In genomic region chr14:27589616-27590015, GRCm38 (mm10) we compare ENCODE assay signal across 10 mouse cellular contexts. TPM values are rescaled to one million over a fixed set of nuclear protein-coding genes. Genes with fewer than 3 reads are reported as not detected.
DNase-seq lines count a peak whose midpoint lies in the region; ATAC-seq and TF ChIP-seq lines count a peak whose summit lies in the region.
"Not testable (repeated sequence)": the region's sequence is repeated elsewhere in the genome, so short reads cannot be mapped to it uniquely, and the experiment has no call there.
"Had no signal": no experiment of that assay in that cellular context is flagged by ENCODE, and none has a peak within 500 bp of the region (broad histone marks: within the 10 kb centered on the region; RNA-seq: fewer than 3 reads in every experiment).

No protein-coding gene starts in this region.

- not testable (repeated sequence) for TF ChIP-seq EP300 in heart, adult 2 months (IDR thresholded peaks at IDR 0.05; ENCODE audit: insufficient read depth, low read depth, low read length)

- DNase-seq in ES-E14 (ENCODE audit: low read depth, low spot score): peak; percentile 21
- peak; percentile 56 to 62 for DNase-seq in adrenal gland, postnatal 36 days
- peak; percentile 27 to 46 for DNase-seq in cerebellum, postnatal 36 days
- not testable (repeated sequence) for DNase-seq in heart, adult 2 months
- peak; percentile 11 for DNase-seq in kidney, postnatal 14 days
- DNase-seq in limb, embryonic 14.5 days (ENCODE audit: low spot score): peak; percentile 12
- peak; percentile 30 for DNase-seq in neural tube, embryonic 11.5 days (ENCODE audit: low spot score)
- DNase-seq in thymus, postnatal 4 days: peak; percentile 12

- TF ChIP-seq POLR2A in heart, adult 2 months (IDR thresholded peaks at IDR 0.05; ENCODE audit: insufficient read depth, low read depth, low read length); limb, embryonic 14.5 days (IDR thresholded peaks at IDR 0.05; ENCODE audit: borderline replicate concordance, extremely low read depth, insufficient read depth, insufficient read length): not testable (repeated sequence)

- ATAC-seq in limb, embryonic 14.5 days (ENCODE audit: low FRiP score, low read depth); neural tube, embryonic 11.5 days (ENCODE audit: insufficient read depth, low FRiP score, low TSS enrichment): not testable (repeated sequence)

- H3K4me2 ChIP-seq in limb, embryonic 14.5 days (replicated peaks; ENCODE audit: low read depth, low read length, severe bottlenecking); neural tube, embryonic 11.5 days (ENCODE audit: low read depth): not testable (repeated sequence)

- H3K27ac ChIP-seq in ES-E14 (ENCODE audit: insufficient read depth, low read depth, low read length, poor library complexity, severe bottlenecking); heart, adult 2 months; limb, embryonic 14.5 days (replicated peaks; ENCODE audit: low read depth, low read length); neural tube, embryonic 11.5 days (ENCODE audit: low read depth, low read length): not testable (repeated sequence)

- H3K36me3 ChIP-seq in ES-E14 (ENCODE audit: control insufficient read depth, insufficient read depth, low read length, poor library complexity, severe bottlenecking); heart, adult 2 months (ENCODE audit: control insufficient read depth, insufficient read depth, low read length); limb, embryonic 14.5 days (ENCODE audit: control insufficient read depth, insufficient read depth, low read length); neural tube, embryonic 11.5 days (ENCODE audit: control insufficient read depth, insufficient read depth, low read length): not testable (repeated sequence)

- intact Hi-C loops in heart, adult 2 months (cut with DNase I): not testable (repeated sequence)

- not testable (repeated sequence) for H3K4me1 ChIP-seq in ES-E14 (ENCODE audit: control insufficient read depth in 2 of 2, insufficient read depth in 2 of 2, low read length in 2 of 2, poor library complexity in 1 of 2); heart, adult 2 months (ENCODE audit: control insufficient read depth, insufficient read depth, low read length); limb, embryonic 14.5 days (ENCODE audit: control insufficient read depth, insufficient read depth, low read length); neural tube, embryonic 11.5 days (ENCODE audit: control insufficient read depth, insufficient read depth, low read length)

- TF ChIP-seq CTCF in heart, adult 2 months (IDR thresholded peaks at IDR 0.05): peak; percentile 36

- in situ Hi-C loops in ES-E14 (cut with MboI; ENCODE audit: low sequenced_read_pairs in 2 of 2, unreplicated experiment in 2 of 2): loop anchor here in 1 of 2 experiments (10.0 kb wide), 1 partner anchor 155 kb away; no protein-coding TSS in a partner anchor

- not testable (repeated sequence) for H3K9me3 ChIP-seq in ES-E14 (ENCODE audit: control insufficient read depth, insufficient read depth, low read depth, low read length); limb, embryonic 14.5 days (ENCODE audit: control insufficient read depth, low read length); neural tube, embryonic 11.5 days (ENCODE audit: control insufficient read depth, low read length)

- not testable (repeated sequence) for H3K79me2 ChIP-seq in heart, adult 2 months (replicated peaks; ENCODE audit: control insufficient read depth, insufficient read depth, low read length)

- H3K9ac ChIP-seq in ES-E14 (ENCODE audit: insufficient read depth, low read depth, low read length, poor library complexity, severe bottlenecking); heart, adult 2 months (ENCODE audit: low read depth, low read length); limb, embryonic 14.5 days (ENCODE audit: low read depth, low read length, severe bottlenecking); neural tube, embryonic 11.5 days (ENCODE audit: low read length): not testable (repeated sequence)

- H3K4me3 ChIP-seq in ES-E14 (ENCODE audit: insufficient read depth in 1 of 2, low read depth in 1 of 2, low read length in 2 of 2, poor library complexity in 1 of 2, severe bottlenecking in 1 of 2); heart, adult 2 months; limb, embryonic 14.5 days (replicated peaks; ENCODE audit: low read length); neural tube, embryonic 11.5 days (ENCODE audit: low read depth, low read length): not testable (repeated sequence)

- H3K27me3 ChIP-seq in heart, adult 2 months (ENCODE audit: control insufficient read depth, insufficient read depth, low read length); limb, embryonic 14.5 days (ENCODE audit: control insufficient read depth, insufficient read depth, low read length); neural tube, embryonic 11.5 days (ENCODE audit: control insufficient read depth, insufficient read depth, low read length): not testable (repeated sequence)

TF ChIP-seq in ES-E14, 5 proteins besides CTCF, POLR2A, EP300 and RAD21:
- TF ChIP-seq ZC3H11A (IDR thresholded peaks at IDR 0.05; ENCODE audit: borderline replicate concordance, low read depth, low read length): peak; percentile 54; the same call in 1 of the 2 replicates

RNA-seq across cellular contexts. Expression of gene Erc2, which starts 32.6 kb away (rescaled TPM):
- total RNA-seq in ES-E14 (2012; rRNA removed): 9.1 and 11.2 TPM in 2 replicates
- total RNA-seq in adrenal gland, postnatal 36 days (2021): 10 to 100 TPM in 1 of 2 experiments, 1 to 10 TPM in 1; 4.7 to 10.2 TPM
- total RNA-seq in heart, adult 2 months (2021): under 1 TPM; 0.64 to 0.68 TPM
- 0.49 and 0.50 TPM in 2 replicates for polyA plus RNA-seq in heart, adult 2 months (2012; rRNA removed)
- 4.3 and 4.9 TPM in 2 replicates for polyA plus RNA-seq in limb, embryonic 14.5 days (2012; rRNA removed)
- polyA plus RNA-seq in limb, embryonic 14.5 days (2014; fragmentation: Nextera tagmentation; extraction: Ambion mirVana): 6.5 and 8.6 TPM in 2 replicates
- polyA plus RNA-seq in neural tube, embryonic 11.5 days (2014; fragmentation: Nextera tagmentation; extraction: Ambion mirVana): 13.1 and 14.4 TPM in 2 replicates
- total RNA-seq: megakaryocyte progenitor cell, adult 5-6 weeks; neutrophil, adult 5-6 weeks had no signal
